Mouse (Mus musculus): Measurements from ENCODE around the gene Ppp1r15b. TPM values are rescaled to one million over a fixed set of nuclear protein-coding genes. Genes with fewer than 3 reads are reported as not detected.

Ppp1r15b gene
- 10 to 100 TPM; 28.6 to 36.3 TPM for total RNA-seq (2021)
- long read RNA-seq, experiment 1, full-length matches to known transcripts: 38 of 44 reads
- long read RNA-seq, experiment 1, partial matches to known transcripts: 0 of 44 reads
- long read RNA-seq, experiment 1, other reads (novel, unspliced or antisense): 6 of 44 reads
- long read RNA-seq, experiment 2, full-length matches to known transcripts: 30 of 35 reads
- long read RNA-seq, experiment 2, partial matches to known transcripts: 0 of 35 reads
- long read RNA-seq, experiment 2, other reads (novel, unspliced or antisense): 5 of 35 reads

GRCm38 (mm10) chr1:133130638-133131560 is at the start of gene Ppp1r15b:
TSS of gene Ppp1r15b (plus strand) at chr1:133131143.
- DNase-seq: peak; percentile 94

- DNase-seq: peak; percentile 4
Observed at GRCm38 (mm10) chr1:133083003-133083546, 47.9 kb upstream of the Ppp1r15b start.

- peak; percentile 38 for DNase-seq
Observed at GRCm38 (mm10) chr1:133083942-133084625, 46.9 kb upstream of the Ppp1r15b start.

GRCm38 (mm10) chr1:133084708-133085416 is 46.1 kb upstream of the Ppp1r15b start:
- DNase-seq: peak; percentile 5

- DNase-seq: peak; percentile 12
Observed at GRCm38 (mm10) chr1:133085417-133085742, 45.6 kb upstream of the Ppp1r15b start.

GRCm38 (mm10) chr1:133086804-133087203 is 44.1 kb upstream of the Ppp1r15b start:
- DNase-seq: no peak

- DNase-seq: peak; percentile 61
Observed at GRCm38 (mm10) chr1:133087206-133087905, 43.6 kb upstream of the Ppp1r15b start.

GRCm38 (mm10) chr1:133088196-133088595 is 42.7 kb upstream of the Ppp1r15b start:
- DNase-seq: no peak

GRCm38 (mm10) chr1:133089415-133089814 is 41.5 kb upstream of the Ppp1r15b start:
- no peak for DNase-seq

GRCm38 (mm10) chr1:133090641-133091040 is 40.3 kb upstream of the Ppp1r15b start:
- DNase-seq: peak; percentile 3

- no peak for DNase-seq
Observed at GRCm38 (mm10) chr1:133091483-133091882, 39.5 kb upstream of the Ppp1r15b start.

GRCm38 (mm10) chr1:133093719-133094118 is 37.2 kb upstream of the Ppp1r15b start:
- DNase-seq: no peak

- DNase-seq: peak; percentile 80
Observed at GRCm38 (mm10) chr1:133100980-133101798, 29.8 kb upstream of the Ppp1r15b start.

- no peak for DNase-seq
Observed at GRCm38 (mm10) chr1:133102108-133102507, 28.8 kb upstream of the Ppp1r15b start.

GRCm38 (mm10) chr1:133103315-133103714 is 27.6 kb upstream of the Ppp1r15b start:
- DNase-seq: no peak

- no peak for DNase-seq
Observed at GRCm38 (mm10) chr1:133103871-133104270, 27.1 kb upstream of the Ppp1r15b start.

- no peak for DNase-seq
Observed at GRCm38 (mm10) chr1:133116108-133116507, 14.8 kb upstream of the Ppp1r15b start.

GRCm38 (mm10) chr1:133118127-133118526 is 12.8 kb upstream of the Ppp1r15b start:
- no peak for DNase-seq

- DNase-seq: no peak
Observed at GRCm38 (mm10) chr1:133118844-133119243, 12.1 kb upstream of the Ppp1r15b start.
